Mouse (Mus musculus): ENCODE data around the gene Cryba1. TPM values are rescaled to one million over a fixed set of nuclear protein-coding genes. Genes with fewer than 3 reads are reported as not detected.

Cryba1 gene
- polyA plus RNA-seq, 1 experiment from 2014 or later = 0.38 TPM

DNA sequence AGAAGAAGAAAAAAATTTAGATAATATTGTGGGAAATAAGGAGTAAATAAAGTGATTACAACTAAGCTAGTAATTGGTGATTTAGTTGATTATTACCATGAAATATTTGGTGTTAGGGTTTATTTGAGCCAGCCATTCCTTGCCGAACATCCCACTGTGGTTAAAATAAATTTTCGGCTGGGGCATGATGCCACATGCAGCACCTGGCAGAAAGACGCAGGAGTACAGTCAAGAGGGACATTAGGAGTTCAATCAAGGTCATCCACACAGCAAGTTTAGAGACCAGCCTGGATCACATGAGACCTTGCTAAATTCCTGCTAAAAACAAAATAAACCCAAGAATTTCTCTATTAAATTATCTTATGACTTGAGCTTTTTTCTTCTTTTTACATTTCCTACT is 16.0 kb downstream of the Cryba1 start:
- Histone ChIP-seq H3K4me3 (no peak overlapping the region), H3K36me3 (peaks cover 25% of the 10 kb centered on the region), H3K27me3 (no peaks in the 10 kb centered on the region), H3K9me3 (no peaks in the 10 kb centered on the region), H3K27ac (replicated peaks) (no peak overlapping the region), H3K4me1 (no peaks in the 10 kb centered on the region), H3K4me2 (replicated peaks) (no peak overlapping the region), H3K9ac (replicated peaks) (no peak overlapping the region)
- 82% methylated on average over 3 of the region's 3 CpGs for WGBS
- ATAC-seq (replicated peaks) = no peak

DNA sequence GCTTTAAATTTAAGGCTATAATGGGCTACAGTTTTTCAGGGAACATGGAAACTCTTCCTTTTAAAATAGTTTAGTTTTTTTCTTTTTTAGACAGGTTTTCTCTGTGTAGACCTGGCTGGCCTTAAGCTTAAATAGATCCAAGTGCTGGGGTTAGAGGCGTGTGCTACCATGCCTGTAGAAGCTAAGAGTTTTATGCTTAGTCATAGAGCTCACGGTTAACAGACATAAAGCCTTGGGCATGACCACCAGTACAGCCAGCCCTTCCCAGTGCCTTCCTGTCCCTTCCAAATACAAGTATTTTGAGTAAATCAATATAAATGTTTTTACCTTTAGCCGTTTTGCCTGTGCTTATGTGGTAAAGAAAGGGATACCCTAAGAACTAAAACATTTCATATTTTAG is 19.2 kb downstream of the Cryba1 start:
- H3K4me2 ChIP-seq (replicated peaks) = no peak overlapping the region
- H3K27ac ChIP-seq (replicated peaks) = no peak overlapping the region
- ATAC-seq (replicated peaks) = no peak
- H3K9ac ChIP-seq (replicated peaks) = no peak overlapping the region
- H3K4me3 ChIP-seq = no peak overlapping the region
- H3K9me3 ChIP-seq = no peaks in the 10 kb centered on the region
- WGBS = 95% methylated on average over 3 of the region's 3 CpGs
- H3K4me1 ChIP-seq = no peaks in the 10 kb centered on the region
- H3K36me3 ChIP-seq = peaks cover 25% of the 10 kb centered on the region
- H3K27me3 ChIP-seq = no peaks in the 10 kb centered on the region

DNA sequence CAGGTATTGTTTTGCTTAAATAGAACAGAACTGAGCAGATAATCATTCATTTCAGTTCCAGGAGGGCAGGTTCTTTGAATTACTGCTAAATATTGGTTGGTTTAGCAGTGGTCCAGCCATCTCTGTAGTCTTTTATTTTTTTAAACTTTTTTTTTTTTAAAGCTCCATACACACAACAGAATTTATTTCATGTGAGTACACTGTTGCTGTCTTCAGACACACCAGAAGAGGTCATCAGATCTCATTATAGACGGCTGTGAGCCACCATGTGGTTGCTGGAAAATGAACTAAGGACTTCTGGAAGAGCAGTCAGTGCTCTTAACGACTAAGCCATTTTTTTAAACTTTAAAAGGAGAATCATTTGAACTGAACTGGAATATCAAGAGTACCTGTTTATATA is 27.9 kb downstream of the Cryba1 start:
- Histone ChIP-seq H3K27ac (replicated peaks) (no peak overlapping the region), H3K27me3 (no peaks in the 10 kb centered on the region), H3K4me3 (no peak overlapping the region), H3K36me3 (peaks cover 47% of the 10 kb centered on the region), H3K9me3 (no peaks in the 10 kb centered on the region), H3K9ac (replicated peaks) (no peak overlapping the region), H3K4me1 (peaks cover 23% of the 10 kb centered on the region), H3K4me2 (replicated peaks) (no peak overlapping the region)
- ATAC-seq (replicated peaks) = no peak
- WGBS = 67% methylated on average over 2 of the region's 2 CpGs

DNA sequence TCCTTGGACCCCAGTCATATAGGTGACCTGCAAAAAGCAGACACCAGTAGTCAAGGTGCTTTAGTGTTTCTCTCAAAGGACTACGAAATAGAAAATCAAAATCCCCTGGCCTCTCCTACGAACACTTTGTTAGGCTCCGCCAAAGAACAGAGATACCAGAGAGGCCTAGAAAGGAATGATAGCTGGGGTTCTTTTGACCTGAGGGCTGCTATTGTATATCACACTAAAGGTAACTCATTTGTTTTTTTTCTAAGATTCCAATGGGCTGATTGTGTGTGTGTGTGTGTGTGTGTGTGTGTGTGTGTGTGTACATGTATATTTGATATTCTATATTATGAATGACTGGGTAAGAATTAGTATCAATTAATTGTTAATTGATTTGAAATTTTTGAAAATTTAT is 32.1 kb downstream of the Cryba1 start:
- no peaks in the 10 kb centered on the region for H3K9me3 ChIP-seq
- H3K4me1 ChIP-seq = peaks cover 37% of the 10 kb centered on the region
- no peak for ATAC-seq (replicated peaks)
- H3K4me2 ChIP-seq (replicated peaks) = no peak overlapping the region
- H3K36me3 ChIP-seq = peaks cover 44% of the 10 kb centered on the region
- WGBS = 94% methylated on average over 3 of the region's 3 CpGs
- H3K27ac ChIP-seq (replicated peaks) = no peak overlapping the region
- no peak overlapping the region for H3K9ac ChIP-seq (replicated peaks)
- H3K27me3 ChIP-seq = no peaks in the 10 kb centered on the region
- H3K4me3 ChIP-seq = no peak overlapping the region

DNA sequence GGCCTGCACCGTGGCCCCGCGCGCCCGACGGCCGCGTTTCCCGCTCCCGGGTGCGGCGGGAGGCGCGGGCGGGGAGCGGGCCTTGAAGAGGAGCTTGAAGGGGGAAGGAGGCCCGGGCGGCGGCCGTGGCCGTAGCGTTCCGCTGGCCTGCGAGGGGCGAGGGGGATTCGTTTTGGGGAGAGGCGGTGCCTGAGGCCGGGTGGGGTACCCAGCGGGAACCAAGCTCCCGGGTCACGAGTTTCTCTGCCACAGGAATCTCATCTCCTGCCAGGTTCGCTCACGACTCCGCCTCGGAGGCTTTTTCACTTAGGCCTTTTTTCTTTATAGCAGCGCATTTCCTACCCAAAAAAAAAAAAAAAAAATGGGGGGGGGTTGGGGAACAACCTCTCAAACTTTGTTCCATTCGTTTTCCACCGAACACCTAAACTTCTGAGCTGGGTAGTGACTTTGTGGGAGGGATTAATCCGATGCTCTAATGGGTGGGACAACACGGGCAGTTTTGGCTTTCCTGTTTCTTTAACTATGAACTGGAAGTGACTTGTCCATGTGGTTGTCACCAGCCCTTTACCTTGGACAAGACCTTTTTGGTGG is 37.4 kb downstream of the Cryba1 start:
- under 1% methylated on average over 40 of the region's 40 CpGs for WGBS
- H3K36me3 ChIP-seq = peaks cover 12% of the 10 kb centered on the region

DNA sequence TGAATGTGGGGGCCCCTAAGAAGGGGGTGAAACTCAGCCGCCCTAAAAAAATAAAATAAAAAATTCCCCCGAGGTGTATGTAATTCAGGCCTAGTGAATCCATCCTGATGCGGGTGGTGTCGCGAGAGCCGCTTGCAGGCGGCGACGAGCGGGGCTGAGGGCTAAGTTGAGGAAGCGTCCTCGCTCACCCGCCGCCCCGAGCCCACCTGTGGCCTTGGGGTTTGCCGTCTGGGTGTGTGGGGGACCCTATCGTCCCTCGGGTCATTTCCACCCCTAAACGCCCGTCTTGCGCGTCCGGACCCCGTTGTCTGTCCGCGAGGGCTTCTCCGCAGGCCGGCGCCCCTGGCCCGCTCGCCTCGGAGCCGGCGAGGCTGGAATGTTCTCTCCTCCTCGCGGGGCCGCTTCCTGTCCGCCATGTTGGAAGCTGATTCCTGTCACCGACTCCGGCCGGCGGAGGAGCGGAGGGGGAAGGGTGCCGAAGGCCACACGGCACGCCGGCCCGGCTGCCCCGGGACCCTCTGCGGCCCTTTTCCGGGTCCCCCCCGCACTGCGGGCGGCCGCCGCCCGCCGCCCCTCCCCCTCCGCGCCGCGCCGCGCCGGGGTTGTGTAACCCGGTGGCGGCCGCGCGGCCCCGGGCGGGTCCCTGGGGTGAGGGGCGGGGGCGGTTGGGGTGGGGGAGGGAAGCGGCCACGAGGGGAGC is 38.1 kb downstream of the Cryba1 start:
- peaks cover 21% of the 10 kb centered on the region for H3K4me1 ChIP-seq
- peak overlapping the region; percentile 97 for H3K27ac ChIP-seq (replicated peaks)
- no peaks in the 10 kb centered on the region for H3K27me3 ChIP-seq
- H3K9ac ChIP-seq (replicated peaks) = peak overlapping the region; percentile 86
- peak overlapping the region; percentile 87 for H3K4me3 ChIP-seq
- 1% methylated on average over 64 of the region's 76 CpGs for WGBS
- peak overlapping the region; percentile 50 for H3K4me2 ChIP-seq (replicated peaks)
- ATAC-seq (replicated peaks) = peak; percentile 18; the same call in 1 of the 2 replicates
- H3K36me3 ChIP-seq = peaks cover 6% of the 10 kb centered on the region
- no peaks in the 10 kb centered on the region for H3K9me3 ChIP-seq

More for the DNA sequence above, 37.4 kb downstream of the Cryba1 start:
- peaks cover 26% of the 10 kb centered on the region for H3K4me1 ChIP-seq
- H3K9me3 ChIP-seq = no peaks in the 10 kb centered on the region
- peak overlapping the region; percentile 50 for H3K4me2 ChIP-seq (replicated peaks)
- no peaks in the 10 kb centered on the region for H3K27me3 ChIP-seq
- ATAC-seq (replicated peaks) = no peak
- H3K27ac ChIP-seq (replicated peaks) = peak overlapping the region; percentile 97
- peak overlapping the region; percentile 87 for H3K4me3 ChIP-seq
- peak overlapping the region; percentile 86 for H3K9ac ChIP-seq (replicated peaks)

DNA sequence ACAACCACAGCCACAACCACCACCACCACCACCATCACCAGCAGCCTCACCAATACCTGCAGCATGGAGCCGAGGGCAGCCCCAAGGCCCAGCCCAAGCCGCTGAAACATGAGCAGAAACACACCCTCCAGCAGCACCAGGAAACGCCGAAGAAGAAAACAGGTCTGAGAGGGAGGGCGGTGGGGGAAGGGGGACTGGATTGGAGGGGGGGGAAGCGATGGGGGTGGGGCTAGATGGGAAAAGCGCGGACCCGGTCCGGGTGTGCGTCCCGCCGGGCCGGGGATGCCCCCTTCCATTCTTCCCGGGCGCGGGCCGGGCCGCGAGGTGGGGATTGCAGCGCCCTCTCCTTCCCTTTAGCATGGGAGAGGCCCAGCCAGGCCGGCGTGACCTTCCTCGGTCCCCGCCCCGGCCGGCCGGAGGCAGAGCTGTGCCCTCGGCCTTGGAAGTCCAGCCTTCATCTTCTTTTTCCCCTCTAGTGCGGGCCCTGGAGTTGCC is 38.7 kb downstream of the Cryba1 start:
- peak overlapping the region; percentile 50 for H3K4me2 ChIP-seq (replicated peaks)
- peak overlapping the region; percentile 86 for H3K9ac ChIP-seq (replicated peaks)
- H3K9me3 ChIP-seq = no peaks in the 10 kb centered on the region
- H3K36me3 ChIP-seq = peaks cover under 1% of the 10 kb centered on the region; the same call in 1 of the 2 replicates
- under 1% methylated on average over 24 of the region's 30 CpGs for WGBS
- peak; percentile 55 for ATAC-seq (replicated peaks)
- peak overlapping the region; percentile 97 for H3K27ac ChIP-seq (replicated peaks)
- peaks cover 21% of the 10 kb centered on the region for H3K4me1 ChIP-seq
- H3K27me3 ChIP-seq = no peaks in the 10 kb centered on the region
- H3K4me3 ChIP-seq = peak overlapping the region; percentile 87

DNA sequence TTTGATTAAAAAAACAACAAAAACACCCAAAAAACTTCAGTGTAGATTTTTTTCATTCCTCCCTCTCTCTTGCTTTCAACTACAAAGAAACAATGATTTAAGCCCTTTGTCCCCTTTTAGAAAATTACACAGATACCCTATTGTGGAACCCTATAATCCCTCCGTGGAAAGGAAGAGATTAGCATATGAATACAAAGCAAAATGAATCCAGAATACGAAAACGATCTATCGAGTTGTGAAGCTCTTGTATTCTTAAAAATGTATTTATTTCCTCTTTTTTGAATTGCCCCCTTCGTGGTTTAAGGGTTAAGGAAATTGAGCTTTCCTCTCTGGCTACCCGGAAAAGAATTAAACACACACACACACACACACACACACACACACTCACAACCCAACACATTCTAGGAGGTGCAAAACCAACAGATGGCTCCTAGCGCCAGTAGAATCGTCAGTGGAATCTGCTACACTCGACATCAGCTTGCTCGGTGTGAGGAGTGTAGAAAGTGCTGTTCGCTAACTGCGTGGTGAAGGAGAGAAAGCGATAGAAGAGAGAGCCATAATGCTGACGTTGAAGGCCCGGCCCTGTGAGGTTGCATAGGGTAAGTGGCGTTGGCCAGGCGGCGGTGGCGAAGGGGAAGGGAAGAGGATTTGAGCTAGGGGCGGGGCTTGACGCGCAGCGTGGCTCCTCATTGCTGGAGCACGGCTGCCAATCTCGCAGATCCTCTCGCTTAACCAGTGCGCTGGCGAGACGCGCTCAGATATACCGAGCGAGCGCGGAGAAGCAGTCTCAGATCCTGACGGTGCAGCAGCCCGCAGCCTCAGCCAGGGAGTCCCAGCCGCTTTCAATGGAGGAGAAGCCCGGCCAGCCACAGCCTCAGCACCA is 39.5 kb downstream of the Cryba1 start, which contains the start of gene Nufip2:
TSS of gene Nufip2 (plus strand) at position 773 of the 883 bp plus-strand sequence.
- Histone ChIP-seq H3K36me3 (no peaks in the 10 kb centered on the region), H3K4me2 (replicated peaks) (peak within 1 kb of the TSS; percentile 50), H3K27ac (replicated peaks) (peak within 1 kb of the TSS; percentile 97), H3K9ac (replicated peaks) (peak within 1 kb of the TSS; percentile 86), H3K4me1 (peaks cover 21% of the 10 kb centered on the region), H3K27me3 (no peaks in the 10 kb centered on the region), H3K9me3 (no peaks in the 10 kb centered on the region), H3K4me3 (peak within 1 kb of the TSS; percentile 87)
- under 1% methylated on average over 38 of the region's 38 CpGs for WGBS
- ATAC-seq (replicated peaks) = peak; percentile 99

DNA sequence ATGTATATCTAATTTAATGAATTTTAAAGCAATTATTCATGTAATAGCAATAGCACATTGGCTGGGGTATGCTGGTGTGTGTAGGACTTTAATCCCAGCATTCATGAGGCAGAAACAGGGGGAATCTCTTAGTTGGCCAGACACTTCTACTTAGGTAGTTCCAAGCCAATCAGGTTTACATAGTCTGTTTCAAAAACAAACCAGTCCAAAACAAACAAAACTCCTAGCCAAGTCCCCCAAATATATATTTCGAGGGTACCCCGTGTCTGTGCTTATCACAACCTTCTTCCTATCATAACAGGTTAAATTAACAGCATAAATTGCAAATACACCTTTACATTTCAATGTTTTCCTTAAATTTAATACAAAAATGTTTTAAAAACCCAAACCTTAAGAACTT is 40.2 kb downstream of the Cryba1 start:
- H3K4me2 ChIP-seq (replicated peaks) = no peak overlapping the region; the same call in 1 of the 2 replicates
- ATAC-seq (replicated peaks) = no peak
- H3K9ac ChIP-seq (replicated peaks) = no peak overlapping the region
- H3K27me3 ChIP-seq = no peaks in the 10 kb centered on the region
- no peaks in the 10 kb centered on the region for H3K36me3 ChIP-seq
- peaks cover 21% of the 10 kb centered on the region for H3K4me1 ChIP-seq
- H3K4me3 ChIP-seq = no peak overlapping the region
- H3K27ac ChIP-seq (replicated peaks) = peak overlapping the region; percentile 97
- no peaks in the 10 kb centered on the region for H3K9me3 ChIP-seq
- WGBS = 50% methylated on average over 2 of the region's 2 CpGs

DNA sequence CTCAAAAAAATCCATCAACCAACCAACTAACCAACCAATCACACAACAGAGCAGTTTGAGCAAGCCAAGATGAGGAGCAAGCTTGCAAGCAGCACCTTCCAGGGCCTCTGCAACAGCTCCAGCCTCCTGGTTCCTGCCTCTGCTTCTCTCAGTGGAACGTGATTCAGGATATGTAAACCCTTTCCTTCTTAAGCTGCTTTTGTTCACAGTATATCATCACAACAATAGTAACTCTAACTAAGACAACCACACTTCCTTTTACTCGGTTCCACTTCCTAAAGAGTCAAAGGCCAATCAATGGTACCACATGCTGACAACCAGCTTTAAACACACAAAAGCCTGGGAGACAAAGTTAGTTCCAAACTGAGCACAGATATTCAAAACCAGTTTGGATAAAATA is 45.1 kb downstream of the Cryba1 start:
- H3K9me3 ChIP-seq = no peaks in the 10 kb centered on the region
- no peak overlapping the region for H3K4me2 ChIP-seq (replicated peaks)
- 5% methylated on average over 2 of the region's 2 CpGs for WGBS

DNA sequence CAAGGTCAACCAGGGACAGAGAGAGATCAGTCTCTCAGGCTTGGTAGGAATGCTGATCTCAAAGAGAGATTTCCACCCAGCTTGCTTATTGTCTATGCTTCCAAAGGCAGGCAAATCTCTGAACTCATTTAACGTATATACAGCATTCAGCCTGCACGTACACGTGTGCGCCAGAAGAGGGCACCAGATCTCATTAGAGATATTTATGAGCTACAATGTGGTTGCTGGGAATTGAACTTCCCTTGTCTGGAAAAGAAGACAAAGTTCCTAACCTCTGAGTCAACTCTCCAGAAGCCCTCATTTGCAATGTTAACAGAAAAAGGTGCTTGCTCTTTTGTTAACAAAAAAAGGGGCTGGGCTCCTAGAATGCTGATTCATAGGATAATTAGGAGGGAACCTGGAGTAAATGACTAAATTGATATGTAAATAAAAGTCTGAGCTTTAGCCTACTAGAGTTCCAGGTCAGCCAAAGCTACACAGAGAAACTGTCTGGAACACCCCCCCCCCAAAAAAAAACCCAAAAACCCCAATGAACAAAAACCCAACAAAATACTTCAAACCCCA is 51.6 kb downstream of the Cryba1 start:
- Histone ChIP-seq H3K27me3 (no peaks in the 10 kb centered on the region), H3K4me2 (replicated peaks) (no peak overlapping the region), H3K4me3 (no peak overlapping the region), H3K27ac (replicated peaks) (no peak overlapping the region), H3K36me3 (no peaks in the 10 kb centered on the region), H3K9me3 (no peaks in the 10 kb centered on the region), H3K9ac (replicated peaks) (no peak overlapping the region), H3K4me1 (no peaks in the 10 kb centered on the region)
- 71% methylated on average over 4 of the region's 4 CpGs for WGBS
- ATAC-seq (replicated peaks) = no peak

More for the DNA sequence above, 45.1 kb downstream of the Cryba1 start:
- ATAC-seq (replicated peaks) = no peak
- no peaks in the 10 kb centered on the region for H3K36me3 ChIP-seq
- H3K9ac ChIP-seq (replicated peaks) = no peak overlapping the region
- H3K27me3 ChIP-seq = no peaks in the 10 kb centered on the region
- H3K4me1 ChIP-seq = peaks cover 5% of the 10 kb centered on the region
- H3K27ac ChIP-seq (replicated peaks) = no peak overlapping the region
- H3K4me3 ChIP-seq = no peak overlapping the region

Measured in forebrain, embryonic 15.5 days (tissue).